Mouse (Mus musculus) spleen, postnatal 14 days (tissue): ENCODE results near the gene 1600012H06Rik.
"Not testable (repeated sequence)": the region's sequence is repeated elsewhere in the genome, so short reads cannot be mapped to it uniquely, and the experiment has no call there.

ENCODE experiments used
- DNase-seq, 2 experiments: peaks; one replicate each; pipeline ENCODE4 v3.0.0; 2021 to 2022; ENCODE audit warnings: low spot score in 2 of 2

Gene 1600012H06Rik

DNA sequence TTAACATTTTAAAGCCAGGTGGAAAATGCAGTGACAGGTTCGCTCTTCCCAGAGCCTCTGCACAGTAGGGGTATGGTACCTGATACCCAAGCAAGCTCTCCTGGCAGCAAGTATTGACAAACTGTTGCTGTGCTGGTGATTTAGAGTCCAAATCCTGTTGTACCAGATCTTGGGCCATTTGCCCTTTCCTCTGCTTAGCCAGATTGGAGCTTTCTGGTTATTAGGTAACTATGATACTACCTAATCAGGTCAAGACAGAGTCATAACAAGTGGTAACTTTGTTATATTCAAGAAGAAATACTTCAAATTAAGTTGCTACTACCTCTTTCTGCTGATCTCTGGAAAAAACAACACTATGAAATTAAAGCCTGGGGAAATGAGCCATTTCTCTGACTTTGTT is 1.6 kb downstream of the 1600012H06Rik start:
- DNase-seq = no peak

DNA sequence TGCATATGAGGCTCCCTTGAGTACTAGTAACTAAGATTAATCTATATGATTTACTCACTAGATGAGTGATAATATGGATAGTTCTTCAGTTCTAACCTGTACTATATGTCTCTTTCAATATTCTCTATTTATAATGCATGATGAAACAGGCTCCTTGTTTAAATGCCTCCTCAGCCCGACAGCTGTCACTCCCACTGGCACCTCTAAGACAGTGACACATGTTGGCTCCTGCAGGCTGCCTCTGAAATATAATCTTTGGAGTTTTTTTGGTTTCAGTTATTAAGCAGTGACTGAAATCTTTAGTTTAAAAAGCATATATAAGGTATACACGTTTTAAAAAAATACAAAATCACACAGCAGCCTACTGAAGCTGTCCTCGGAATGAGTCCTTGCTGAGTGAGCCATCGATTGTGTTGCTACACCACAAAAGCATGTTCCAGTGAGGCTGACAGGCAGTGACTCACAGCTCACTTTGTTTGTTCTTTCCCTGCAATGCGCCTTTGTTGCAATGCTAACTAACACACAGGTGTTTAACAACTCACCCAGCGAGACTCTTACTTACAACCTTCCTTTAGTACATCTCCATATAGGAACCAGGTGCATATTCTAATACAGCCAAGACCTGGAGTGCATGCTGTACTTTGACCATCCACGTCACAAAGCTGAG is 6.3 kb downstream of the 1600012H06Rik start:
- no peak for DNase-seq

DNA sequence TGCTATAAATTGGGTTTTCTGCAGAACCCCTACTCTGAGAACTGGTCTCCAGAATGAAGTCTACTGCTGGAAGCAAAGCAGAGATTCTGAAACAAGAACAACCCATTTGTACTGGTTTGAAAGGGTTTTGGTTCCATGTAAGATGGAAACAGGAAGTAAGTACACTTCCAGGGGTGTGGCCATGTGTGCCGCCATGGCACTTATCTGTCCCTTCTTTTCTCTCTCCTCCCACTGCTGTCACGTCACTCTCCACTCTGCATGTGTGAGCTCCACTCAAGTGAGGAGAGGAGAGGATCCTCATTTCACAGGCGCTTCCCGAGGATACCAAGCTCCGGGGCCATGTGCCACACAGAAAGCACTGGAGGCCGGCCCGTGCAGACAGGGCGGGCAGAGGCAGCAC is 10.5 kb downstream of the 1600012H06Rik start:
- DNase-seq = no peak

DNA sequence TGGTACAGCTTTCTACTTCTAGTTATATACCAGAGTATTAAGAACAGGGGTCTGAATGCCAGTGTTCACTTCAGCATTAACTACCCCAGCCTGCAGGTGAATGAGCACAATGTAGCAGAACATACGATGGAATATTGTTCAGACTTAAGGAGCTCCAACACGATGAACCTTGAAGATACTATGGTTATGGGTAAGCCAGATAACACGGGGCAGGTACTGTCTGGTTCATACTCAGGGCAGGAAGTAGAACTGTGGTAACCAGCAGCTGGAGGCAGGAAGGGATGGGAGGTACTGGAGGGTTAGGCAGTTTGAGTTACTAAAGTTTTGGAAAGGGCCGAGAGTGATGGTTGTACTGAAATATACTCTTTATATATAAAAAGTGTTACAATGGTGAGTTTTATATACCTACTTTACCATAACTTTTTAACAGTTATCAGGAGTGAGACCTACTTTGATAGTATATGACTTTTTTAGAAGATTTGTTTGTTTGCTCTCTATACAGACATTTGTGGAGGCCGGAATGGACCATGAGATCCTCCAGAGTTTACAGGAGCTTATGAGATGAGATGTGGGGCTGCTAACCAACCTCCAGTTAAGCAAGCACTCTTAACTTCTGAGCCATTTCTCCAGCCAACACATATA is 15.8 kb downstream of the 1600012H06Rik start:
- no peak for DNase-seq

DNA sequence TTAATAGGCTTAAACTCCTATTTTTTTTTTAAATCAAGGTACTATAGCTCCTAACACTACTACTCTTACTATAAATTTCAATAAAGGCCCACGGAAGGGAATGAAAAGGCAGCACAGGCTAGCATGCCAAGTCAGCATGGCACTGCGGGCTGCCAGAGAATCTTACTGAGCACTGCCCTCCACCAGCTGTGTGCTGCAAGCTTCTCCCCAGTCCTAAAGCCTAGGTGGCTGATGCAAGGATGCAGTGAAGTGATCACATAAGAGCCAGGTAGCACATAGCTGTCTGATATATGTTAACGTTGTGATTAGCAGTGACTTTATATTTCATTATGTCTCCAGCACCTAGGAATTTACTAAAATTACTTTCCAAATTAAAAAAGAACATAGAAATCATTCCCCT is 17.0 kb downstream of the 1600012H06Rik start:
- peak in 1 of 2 experiments; percentile 14 for DNase-seq

DNA sequence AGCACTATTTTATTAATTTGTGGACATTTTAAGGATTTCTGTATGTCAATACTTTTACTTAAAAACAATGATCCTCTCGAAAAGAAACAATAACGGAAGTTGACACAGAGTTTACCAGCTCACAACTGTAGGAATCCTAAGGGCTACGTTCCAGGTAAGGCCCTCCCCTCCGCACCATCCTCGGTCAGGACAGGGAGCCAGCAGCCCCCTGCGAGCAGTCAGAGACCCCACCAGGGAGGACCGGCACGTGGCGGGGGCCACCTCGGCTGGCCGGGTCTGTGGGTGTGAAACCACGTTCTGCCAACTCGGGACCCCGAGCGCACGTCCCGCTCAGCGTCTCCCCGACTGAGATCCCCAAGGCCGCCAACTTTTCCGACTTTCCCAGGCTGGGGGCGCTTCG is 17.5 kb downstream of the 1600012H06Rik start:
- DNase-seq = peak in 1 of 2 experiments; percentile 26

DNA sequence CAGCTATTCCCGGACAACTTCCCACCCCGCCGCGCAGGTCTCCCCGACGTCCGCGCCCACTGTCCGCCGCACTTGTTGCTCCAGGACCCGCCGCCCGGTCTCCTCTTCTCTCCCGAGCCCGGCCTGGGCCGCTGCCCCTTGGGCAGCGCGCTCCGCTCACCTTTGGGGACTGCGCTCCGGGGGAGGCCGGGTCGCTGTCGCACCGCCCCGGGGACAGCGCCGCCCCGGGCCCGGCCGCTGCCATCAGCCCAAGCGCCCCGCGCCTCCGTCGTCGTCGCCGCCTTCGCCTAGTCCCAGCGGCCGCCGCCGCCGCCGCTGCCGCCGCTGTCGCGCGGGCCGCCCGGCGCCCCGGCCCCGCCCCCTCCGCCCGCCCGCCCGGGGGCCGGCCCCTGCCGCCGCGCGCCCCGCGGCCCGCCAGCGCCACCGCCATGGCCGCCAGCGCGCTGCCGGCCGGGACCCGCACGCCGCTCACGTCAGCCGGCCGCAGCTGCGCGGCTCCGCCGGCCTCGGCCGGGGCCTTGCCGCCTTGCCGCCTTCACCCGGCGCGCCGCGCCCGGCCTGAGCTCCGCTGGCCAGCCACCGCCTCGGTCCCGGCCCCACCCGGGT is 18.1 kb downstream of the 1600012H06Rik start, which contains the start of gene Phf10:
TSS of gene Phf10 (minus strand) at position 323 of the 606 bp plus-strand sequence.
- DNase-seq = peak; percentile 28 to 45

DNA sequence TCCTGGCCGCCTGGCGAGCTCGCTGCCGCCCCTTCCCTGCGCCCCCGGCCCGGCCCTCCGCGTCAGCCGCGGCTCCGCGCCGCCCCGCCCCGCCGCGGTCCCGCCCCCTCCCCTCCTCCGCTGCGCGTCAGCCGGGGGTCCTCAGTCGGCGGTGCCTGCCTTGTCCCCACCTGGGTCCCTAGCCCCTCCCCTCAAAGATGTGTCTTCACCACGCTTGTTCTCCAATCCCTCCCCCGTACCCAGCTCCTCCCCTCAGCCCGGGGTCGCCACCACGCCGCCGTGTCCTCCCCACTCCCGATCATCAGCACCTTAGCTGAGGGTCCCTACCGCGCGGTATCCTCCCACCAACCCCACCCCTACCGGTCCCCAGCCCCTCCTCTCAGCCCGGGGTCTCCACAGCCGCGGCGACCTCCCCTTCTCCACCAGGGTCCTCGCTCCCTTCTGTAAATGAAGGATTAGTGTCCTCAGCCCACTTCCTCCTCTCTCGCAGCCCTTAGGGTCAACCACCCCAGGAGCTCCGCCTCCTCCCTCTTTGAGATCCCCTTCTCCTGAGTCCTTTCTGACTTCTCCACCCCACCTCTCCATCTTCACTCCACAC is 18.7 kb downstream of the 1600012H06Rik start:
- DNase-seq = not testable (repeated sequence)

DNA sequence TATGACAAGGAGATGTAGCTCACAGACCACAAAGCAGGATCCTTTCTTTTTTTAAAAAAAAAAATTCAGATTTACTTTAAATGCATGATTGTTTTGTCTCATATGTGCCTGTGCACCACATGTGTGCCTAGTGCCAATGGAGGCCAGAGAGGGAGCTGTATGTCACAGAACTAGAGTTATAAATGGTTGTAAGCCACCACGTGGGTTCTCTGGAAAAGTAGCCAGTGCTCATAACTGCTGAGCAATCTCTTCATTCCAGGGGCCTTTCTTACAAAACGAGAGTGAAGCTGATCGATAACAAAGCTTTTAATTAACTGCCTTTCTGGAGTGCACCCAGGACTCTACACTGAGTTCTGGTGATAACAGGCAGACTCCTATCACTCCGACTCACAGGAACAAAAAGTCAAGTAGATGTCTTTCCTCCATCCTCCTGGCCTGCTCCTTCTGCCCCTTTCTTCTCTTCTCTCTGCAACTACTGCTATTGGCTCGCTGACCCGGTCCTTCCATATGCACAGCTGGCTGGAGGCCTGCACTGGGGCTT is 25.5 kb downstream of the 1600012H06Rik start:
- not testable (repeated sequence) for DNase-seq

DNA sequence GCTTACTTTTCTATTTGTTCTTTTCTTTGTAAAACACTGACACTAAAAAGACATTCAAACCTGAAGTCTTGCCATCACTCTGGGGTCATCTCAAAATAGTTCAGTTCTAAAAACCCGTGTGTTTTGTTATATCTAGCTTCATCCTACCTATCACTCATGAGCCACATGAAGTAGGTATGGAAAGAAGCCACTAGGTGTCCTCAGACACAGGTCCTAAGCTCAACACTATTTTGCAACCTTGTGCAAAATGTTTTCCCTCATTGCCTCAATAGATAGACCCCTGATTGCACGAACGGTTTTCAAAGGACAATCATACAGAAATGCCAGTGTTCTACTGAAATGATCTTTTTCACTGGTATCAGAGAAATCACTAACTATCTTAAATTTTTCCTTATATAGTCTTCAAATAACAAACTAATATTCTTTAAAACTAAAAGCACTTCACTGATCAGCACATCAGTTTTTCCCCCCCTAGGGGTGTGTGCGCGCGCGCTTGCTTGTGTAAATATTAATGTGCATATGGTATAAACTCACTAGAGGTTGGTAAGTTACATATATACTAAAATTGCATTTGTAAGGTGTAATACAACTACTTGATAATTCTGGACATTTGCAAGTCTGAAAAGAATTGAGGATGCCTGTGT is 34.9 kb downstream of the 1600012H06Rik start:
- not testable (repeated sequence) for DNase-seq

DNA sequence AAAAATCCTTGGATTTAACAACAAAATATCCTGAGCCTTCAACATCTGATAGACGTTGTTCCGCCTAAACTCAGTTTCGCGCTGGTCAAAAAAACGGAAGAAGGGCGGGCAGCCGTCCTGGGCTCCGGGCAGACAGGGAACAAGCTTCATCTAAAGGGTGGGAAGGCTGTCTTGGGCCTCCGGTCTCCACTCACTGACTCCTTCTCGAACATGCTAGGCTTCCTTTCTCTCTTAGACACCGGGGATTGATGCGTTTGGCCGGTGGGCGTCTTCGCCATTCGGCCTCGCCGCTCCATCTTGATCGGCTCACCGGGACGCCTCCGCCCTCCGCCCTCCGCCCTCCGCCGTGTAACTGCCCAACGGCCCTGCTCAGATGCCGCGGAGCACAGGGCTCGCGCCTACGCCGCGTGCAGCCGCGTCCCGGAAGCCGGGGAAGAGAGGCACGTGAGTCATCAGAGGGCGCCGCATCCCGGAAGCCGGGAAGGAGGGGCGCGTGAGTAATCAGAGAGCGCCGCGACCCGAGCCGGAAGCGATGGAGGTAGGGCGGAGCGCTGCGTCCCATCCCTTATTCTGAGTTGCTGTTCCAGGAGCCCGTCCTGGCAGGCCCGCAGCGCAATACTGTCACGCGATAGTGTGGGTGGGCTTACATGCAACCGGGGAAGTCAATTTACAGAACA is 35.5 kb downstream of the 1600012H06Rik start, which contains the start of the genes 9030025P20Rik and Gm3417:
TSS of gene 9030025P20Rik (plus strand) at position 107 of the 677 bp plus-strand sequence.
TSS of gene Gm3417 (minus strand) at position 429 of the 677 bp plus-strand sequence.
- DNase-seq = not testable (repeated sequence)

DNA sequence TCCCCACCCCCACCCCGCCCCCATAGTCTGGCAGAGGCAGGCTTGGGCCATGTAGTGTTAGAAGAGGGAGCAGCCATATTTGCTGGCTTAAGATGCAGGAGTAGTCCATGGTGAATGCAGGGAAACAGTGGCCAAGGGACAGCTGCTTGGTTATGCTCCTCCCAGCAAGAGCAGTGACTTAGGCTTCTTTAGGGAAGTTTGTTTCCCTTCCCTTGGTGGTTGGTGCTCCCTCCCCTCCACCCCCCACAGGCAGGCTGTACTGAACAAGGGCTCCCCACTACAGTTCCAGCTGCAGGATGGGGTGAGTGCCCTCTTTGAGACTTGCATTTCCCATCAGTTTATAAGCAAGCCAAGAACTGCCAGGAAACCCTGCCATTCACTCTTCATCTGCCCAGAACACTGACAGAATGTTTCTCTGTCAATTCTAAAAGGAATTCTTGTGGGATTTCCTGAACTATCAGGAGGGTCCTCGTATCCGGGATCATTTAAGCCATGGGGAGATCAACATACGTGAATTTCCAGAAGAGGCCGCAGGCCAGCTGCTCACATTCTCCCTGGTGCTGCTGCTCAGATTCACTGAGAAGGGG is 47.2 kb downstream of the 1600012H06Rik start:
- DNase-seq = not testable (repeated sequence)

DNA sequence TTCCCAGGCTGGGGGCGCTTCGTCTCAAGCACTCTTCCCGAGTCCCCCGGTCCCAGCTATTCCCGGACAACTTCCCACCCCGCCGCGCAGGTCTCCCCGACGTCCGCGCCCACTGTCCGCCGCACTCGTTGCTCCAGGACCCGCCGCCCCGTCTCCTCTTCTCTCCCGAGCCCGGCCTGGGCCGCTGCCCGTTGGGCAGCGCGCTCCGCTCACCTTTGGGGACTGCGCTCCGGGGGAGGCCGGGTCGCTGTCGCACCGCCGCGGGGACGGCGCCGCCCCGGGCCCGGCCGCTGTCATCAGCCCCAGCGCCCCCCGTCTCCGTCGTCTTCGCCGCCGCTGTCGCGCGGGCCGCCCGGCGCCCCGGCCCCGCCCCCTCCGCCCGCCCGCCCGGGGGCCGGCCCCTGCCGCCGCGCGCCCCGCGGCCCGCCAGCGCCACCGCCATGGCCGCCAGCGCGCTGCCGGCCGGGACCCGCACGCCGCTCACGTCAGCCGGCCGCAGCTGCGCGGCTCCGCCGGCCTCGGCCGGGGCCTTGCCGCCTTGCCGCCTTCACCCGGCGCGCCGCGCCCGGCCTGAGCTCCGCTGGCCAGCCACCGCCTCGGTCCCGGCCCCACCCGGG is 49.6 kb downstream of the 1600012H06Rik start:
- not testable (repeated sequence) for DNase-seq

DNA sequence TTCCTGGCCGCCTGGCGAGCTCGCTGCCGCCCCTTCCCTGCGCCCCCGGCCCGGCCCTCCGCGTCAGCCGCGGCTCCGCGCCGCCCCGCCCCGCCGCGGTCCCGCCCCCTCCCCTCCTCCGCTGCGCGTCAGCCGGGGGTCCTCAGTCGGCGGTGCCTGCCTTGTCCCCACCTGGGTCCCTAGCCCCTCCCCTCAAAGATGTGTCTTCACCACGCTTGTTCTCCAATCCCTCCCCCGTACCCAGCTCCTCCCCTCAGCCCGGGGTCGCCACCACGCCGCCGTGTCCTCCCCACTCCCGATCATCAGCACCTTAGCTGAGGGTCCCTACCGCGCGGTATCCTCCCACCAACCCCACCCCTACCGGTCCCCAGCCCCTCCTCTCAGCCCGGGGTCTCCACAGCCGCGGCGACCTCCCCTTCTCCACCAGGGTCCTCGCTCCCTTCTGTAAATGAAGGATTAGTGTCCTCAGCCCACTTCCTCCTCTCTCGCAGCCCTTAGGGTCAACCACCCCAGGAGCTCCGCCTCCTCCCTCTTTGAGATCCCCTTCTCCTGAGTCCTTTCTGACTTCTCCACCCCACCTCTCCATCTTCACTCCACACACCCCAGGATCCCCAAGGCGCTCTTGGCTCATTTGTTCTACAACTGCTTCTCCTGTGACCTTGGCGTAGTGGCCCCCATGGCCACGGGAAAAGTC is 50.3 kb downstream of the 1600012H06Rik start:
- not testable (repeated sequence) for DNase-seq

DNA sequence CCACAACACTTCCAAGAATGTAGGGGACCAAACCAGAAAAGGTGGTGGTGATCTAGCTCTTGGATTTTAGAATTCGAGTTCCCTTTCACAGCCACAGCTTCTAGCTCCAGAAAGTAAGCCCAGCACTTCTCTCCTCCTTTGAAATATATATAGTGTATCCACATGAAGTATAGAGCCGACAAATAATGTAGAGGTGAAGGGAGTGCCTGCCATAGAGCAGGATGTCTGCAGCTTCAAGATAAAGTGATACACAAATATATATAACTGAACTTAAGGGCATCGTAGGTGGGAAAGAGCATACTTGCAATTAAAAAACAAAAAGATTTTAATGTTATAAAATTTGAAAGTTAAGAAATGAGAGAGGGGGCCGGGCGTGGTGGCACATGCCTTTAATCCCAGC is 51.2 kb downstream of the 1600012H06Rik start:
- DNase-seq = not testable (repeated sequence)

DNA sequence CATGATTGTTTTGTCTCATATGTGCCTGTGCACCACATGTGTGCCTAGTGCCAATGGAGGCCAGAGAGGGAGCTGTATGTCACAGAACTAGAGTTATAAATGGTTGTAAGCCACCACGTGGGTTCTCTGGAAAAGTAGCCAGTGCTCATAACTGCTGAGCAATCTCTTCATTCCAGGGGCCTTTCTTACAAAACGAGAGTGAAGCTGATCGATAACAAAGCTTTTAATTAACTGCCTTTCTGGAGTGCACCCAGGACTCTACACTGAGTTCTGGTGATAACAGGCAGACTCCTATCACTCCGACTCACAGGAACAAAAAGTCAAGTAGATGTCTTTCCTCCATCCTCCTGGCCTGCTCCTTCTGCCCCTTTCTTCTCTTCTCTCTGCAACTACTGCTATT is 57.1 kb downstream of the 1600012H06Rik start:
- DNase-seq = not testable (repeated sequence)

DNA sequence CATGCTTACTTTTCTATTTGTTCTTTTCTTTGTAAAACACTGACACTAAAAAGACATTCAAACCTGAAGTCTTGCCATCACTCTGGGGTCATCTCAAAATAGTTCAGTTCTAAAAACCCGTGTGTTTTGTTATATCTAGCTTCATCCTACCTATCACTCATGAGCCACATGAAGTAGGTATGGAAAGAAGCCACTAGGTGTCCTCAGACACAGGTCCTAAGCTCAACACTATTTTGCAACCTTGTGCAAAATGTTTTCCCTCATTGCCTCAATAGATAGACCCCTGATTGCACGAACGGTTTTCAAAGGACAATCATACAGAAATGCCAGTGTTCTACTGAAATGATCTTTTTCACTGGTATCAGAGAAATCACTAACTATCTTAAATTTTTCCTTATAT is 66.1 kb downstream of the 1600012H06Rik start:
- not testable (repeated sequence) for DNase-seq
